Mouse (Mus musculus) limb, embryonic 14.5 days (tissue): Measurements from ENCODE around the gene Ets1. TPM values are rescaled to one million over a fixed set of nuclear protein-coding genes. Genes with fewer than 3 reads are reported as not detected.

Experiments
- ATAC-seq: fragments of 200-750 bp; cut with Nextera tagmentation; 2 replicates; pipeline ENCODE4 v1.8.0; 2017; ENCODE audit warnings: low read depth, moderate number of reproducible peaks, moderate TSS enrichment; ENCODE audit not compliant: low FRiP score
- DNase-seq: peaks from one replicate; pipeline ENCODE4 v3.0.0-alpha.2; 2015; ENCODE audit warnings: low spot score
- H3K27ac ChIP-seq: fragments of 300-500 bp; sonication (generic); replicated peaks from 2 replicates; pipeline ENCODE4 v1.5.1; 2014; ENCODE audit warnings: low read depth, mild to moderate bottlenecking, low read length, moderate library complexity, mixed read lengths
- H3K27me3 ChIP-seq: fragments of 300-500 bp; sonication (generic); 2 replicates; pipeline ENCODE4 v1.6.1; 2014; ENCODE audit warnings: low read length, mixed read lengths; ENCODE audit not compliant: control insufficient read depth, insufficient read depth
- H3K36me3 ChIP-seq: fragments of 300-500 bp; sonication (generic); 2 replicates; pipeline ENCODE4 v1.6.1; 2014; ENCODE audit warnings: mild to moderate bottlenecking, low read length, moderate library complexity, mixed read lengths; ENCODE audit not compliant: control insufficient read depth, insufficient read depth
- H3K4me1 ChIP-seq: fragments of 300-500 bp; sonication (generic); 2 replicates; pipeline ENCODE4 v1.6.1; 2014; ENCODE audit warnings: antibody characterized with exemption, low read length, mixed read lengths; ENCODE audit not compliant: control insufficient read depth, insufficient read depth
- H3K4me2 ChIP-seq: fragments of 300-500 bp; sonication (generic); replicated peaks from 2 replicates; pipeline ENCODE4 v1.6.1; 2014; ENCODE audit warnings: low read depth, mild to moderate bottlenecking, low read length, moderate library complexity; ENCODE audit not compliant: severe bottlenecking
- H3K4me3 ChIP-seq: fragments of 300-500 bp; sonication (generic); replicated peaks from 2 replicates; pipeline ENCODE4 v1.5.1; 2014; ENCODE audit warnings: low read length
- H3K9ac ChIP-seq: fragments of 300-500 bp; sonication (generic); 2 replicates; pipeline ENCODE4 v1.6.1; 2014; ENCODE audit warnings: mild to moderate bottlenecking, low read depth, low read length, moderate library complexity; ENCODE audit not compliant: severe bottlenecking
- H3K9me3 ChIP-seq: fragments of 300-500 bp; sonication (generic); 2 replicates; pipeline ENCODE4 v1.6.1; 2016; ENCODE audit warnings: low read length; ENCODE audit not compliant: control insufficient read depth
- POLR2A ChIP-seq: fragments of 200-500 bp; IDR thresholded peaks from 2 replicates; pipeline ENCODE4 v1.8.0; 2012; ENCODE audit warnings: inconsistent platforms, mild to moderate bottlenecking, moderate library complexity, borderline replicate concordance; ENCODE audit not compliant: insufficient read depth, insufficient read length; ENCODE audit errors: extremely low read depth
- WGBS: fragments of 180-500 bp; shearing (Covaris S2); extraction: QIAGEN DNeasy Blood & Tissue Kit; methylation state at CpG from one replicate; pipeline ENCODE4 v1.1.7; 2014; 5-methylcytosine and 5-hydroxymethylcytosine counted together
- polyA plus RNA-seq, 2 experiments: library from polyadenylated mRNA; depleted of rRNA in 1 of 2; stranded (reverse) in 1 of 2; unstranded in 1 of 2; fragments of >200 nt; fragmentation: Nextera tagmentation in 1 of 2; extraction: Ambion mirVana in 1 of 2; gene quantifications; 2 replicates each; pipeline versions ENCODE4 v1.2.1 to v1.2.3; 2012 to 2014

Ets1 gene
- polyA plus RNA-seq, 2 experiments: 21.3 to 34.3 TPM

GRCm38 (mm10) chr9:32711768-32712167 is 75.7 kb downstream of the Ets1 start:
- no peak for ATAC-seq
- TF ChIP-seq POLR2A: no peak
- no peaks in the 10 kb centered on the region for H3K27me3 ChIP-seq

GRCm38 (mm10) chr9:32712383-32712910 is 76.4 kb downstream of the Ets1 start:
- Histone ChIP-seq H3K27ac (no peak overlapping the region), H3K4me3 (no peak overlapping the region), H3K36me3 (no peaks in the 10 kb centered on the region), H3K4me1 (peaks cover 82% of the 10 kb centered on the region), H3K9ac (no peak overlapping the region), H3K9me3 (no peaks in the 10 kb centered on the region), H3K4me2 (no peak overlapping the region), H3K27me3 (no peaks in the 10 kb centered on the region)
- WGBS: 51% methylated on average over 7 of the region's 7 CpGs
- no peak for ATAC-seq
- no peak for TF ChIP-seq POLR2A
- DNase-seq: no peak

More at GRCm38 (mm10) chr9:32711768-32712167, 75.7 kb downstream of the Ets1 start:
- no peak overlapping the region for H3K4me2 ChIP-seq
- H3K4me3 ChIP-seq: no peak overlapping the region
- H3K27ac ChIP-seq: no peak overlapping the region
- DNase-seq: no peak
- H3K36me3 ChIP-seq: no peaks in the 10 kb centered on the region
- H3K9ac ChIP-seq: no peak overlapping the region
- 62% methylated on average over 4 of the region's 4 CpGs for WGBS
- H3K9me3 ChIP-seq: no peaks in the 10 kb centered on the region
- peaks cover 75% of the 10 kb centered on the region for H3K4me1 ChIP-seq

DNA sequence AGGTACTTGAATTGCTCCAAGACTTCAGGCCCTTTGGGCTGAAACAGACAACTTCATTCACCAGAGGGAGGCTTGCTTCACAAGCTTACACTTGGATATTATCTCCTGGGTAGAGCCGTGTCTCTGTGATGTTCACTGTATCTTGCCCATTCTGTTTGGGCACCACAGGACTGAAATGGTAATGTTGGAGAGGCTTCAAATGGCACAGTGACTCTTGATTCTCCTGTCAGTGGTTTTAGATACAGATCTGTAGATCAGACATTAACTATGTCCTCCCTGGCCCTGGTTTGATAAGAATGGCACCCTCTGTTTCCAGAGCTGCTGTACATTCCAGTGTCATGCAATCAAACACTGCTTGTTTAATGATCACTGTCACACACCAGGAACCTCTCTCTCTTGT is 77.1 kb downstream of the Ets1 start:
- H3K27me3 ChIP-seq: no peaks in the 10 kb centered on the region
- peaks cover 88% of the 10 kb centered on the region for H3K4me1 ChIP-seq
- no peak for TF ChIP-seq POLR2A
- H3K4me3 ChIP-seq: no peak overlapping the region
- no peak overlapping the region for H3K9ac ChIP-seq
- H3K9me3 ChIP-seq: no peaks in the 10 kb centered on the region
- WGBS: 74% methylated on average over 1 of the region's 1 CpGs
- H3K4me2 ChIP-seq: no peak overlapping the region
- no peaks in the 10 kb centered on the region for H3K36me3 ChIP-seq
- H3K27ac ChIP-seq: no peak overlapping the region
- ATAC-seq (no peak), DNase-seq (no peak)

DNA sequence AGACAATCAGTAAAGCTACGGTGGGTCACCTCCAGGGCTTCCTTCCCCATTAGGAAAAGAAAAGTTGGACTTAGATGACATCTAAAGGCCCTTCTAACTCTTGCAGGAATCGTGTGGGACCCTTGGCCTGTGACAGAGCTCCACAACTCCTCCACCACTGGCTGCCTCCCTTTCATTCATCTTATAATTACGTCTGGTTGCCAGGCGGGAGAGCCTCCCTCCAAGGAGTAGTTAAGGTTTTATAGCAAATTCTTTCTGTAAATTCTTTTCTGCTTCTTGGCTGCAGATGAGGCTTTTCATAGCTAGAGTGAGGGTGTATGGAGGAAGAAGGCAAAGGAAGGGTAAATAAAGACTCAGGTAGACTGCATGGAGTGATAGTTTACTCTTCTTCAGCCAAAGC is 77.8 kb downstream of the Ets1 start:
- Histone ChIP-seq H3K9me3 (no peaks in the 10 kb centered on the region), H3K4me2 (0 out of 2 replicates have a peak overlapping the region, but pooled peaks have one; percentile 6), H3K9ac (no peak overlapping the region), H3K36me3 (no peaks in the 10 kb centered on the region), H3K4me3 (no peak overlapping the region), H3K27ac (no peak overlapping the region), H3K4me1 (peaks cover 95% of the 10 kb centered on the region), H3K27me3 (no peaks in the 10 kb centered on the region)
- no peak for TF ChIP-seq POLR2A
- DNase-seq (peak; percentile 72), ATAC-seq (peak; percentile 51; the same call in 1 of the 2 replicates)
- WGBS: 14% methylated on average over 4 of the region's 4 CpGs

DNA sequence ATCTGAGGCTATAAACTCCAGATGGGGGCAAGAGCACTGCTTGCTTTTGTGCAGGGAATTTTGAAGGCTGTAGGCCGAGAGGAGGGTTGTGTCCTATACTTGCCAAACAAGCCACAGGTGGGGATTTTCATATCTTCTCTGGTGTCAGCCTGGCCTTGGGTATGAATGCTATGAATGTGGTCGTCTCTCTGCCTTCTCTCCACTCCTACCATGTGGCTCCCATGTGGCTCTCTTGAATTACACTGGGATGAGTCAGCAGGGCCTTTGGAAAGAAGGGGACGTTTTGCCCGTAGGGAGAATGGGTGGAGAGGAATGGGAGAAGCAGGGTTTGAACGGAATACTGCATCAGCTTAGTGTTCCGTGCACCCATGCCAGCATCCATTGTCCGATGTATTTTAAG is 78.5 kb downstream of the Ets1 start:
- Histone ChIP-seq H3K9ac (no peak overlapping the region), H3K4me3 (no peak overlapping the region), H3K27me3 (no peaks in the 10 kb centered on the region), H3K9me3 (no peaks in the 10 kb centered on the region), H3K4me1 (peaks cover 97% of the 10 kb centered on the region), H3K4me2 (0 out of 2 replicates have a peak overlapping the region, but pooled peaks have one; percentile 15), H3K27ac (0 out of 2 replicates have a peak overlapping the region, but pooled peaks have one; percentile 38), H3K36me3 (no peaks in the 10 kb centered on the region)
- WGBS: 40% methylated on average over 7 of the region's 7 CpGs
- ATAC-seq: 0 out of 2 replicates have a peak, but pooled peaks have one; percentile 17
- no peak for DNase-seq
- TF ChIP-seq POLR2A: no peak
